Mouse (Mus musculus): Measurements from ENCODE around the gene Ltf. TPM values are rescaled to one million over a fixed set of nuclear protein-coding genes. Genes with fewer than 3 reads are reported as not detected.

Gene Ltf
- 3.2 TPM for polyA plus RNA-seq (2015; fragmentation: Illumina TruSeq; extraction: RNeasy Lipid Tissue Mini Kit (QIAGEN cat#74804); ENCODE audit: low read depth, low replicate concordance)

DNA sequence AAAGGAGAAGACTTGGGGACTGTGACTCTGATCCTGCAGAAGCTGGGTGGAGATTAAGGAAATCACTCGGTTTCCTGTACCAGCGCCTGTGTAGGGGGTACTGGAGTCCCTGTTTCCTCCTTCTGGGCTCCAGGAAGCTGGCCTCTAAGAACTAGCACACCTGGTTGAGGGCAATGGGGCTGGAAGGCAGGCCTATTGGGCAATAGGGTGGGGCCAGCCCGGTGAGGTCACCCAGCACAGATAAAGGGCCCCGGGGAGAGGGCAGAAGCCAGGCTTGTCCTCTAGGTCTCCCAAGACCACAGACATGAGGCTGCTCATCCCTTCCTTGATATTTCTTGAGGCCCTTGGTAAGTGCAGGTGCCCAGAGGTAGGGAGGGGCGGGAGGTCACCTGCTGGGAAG is at the start of gene Ltf:
TSS of gene Ltf (plus strand) at position 250 of the 400 bp plus-strand sequence.

DNA sequence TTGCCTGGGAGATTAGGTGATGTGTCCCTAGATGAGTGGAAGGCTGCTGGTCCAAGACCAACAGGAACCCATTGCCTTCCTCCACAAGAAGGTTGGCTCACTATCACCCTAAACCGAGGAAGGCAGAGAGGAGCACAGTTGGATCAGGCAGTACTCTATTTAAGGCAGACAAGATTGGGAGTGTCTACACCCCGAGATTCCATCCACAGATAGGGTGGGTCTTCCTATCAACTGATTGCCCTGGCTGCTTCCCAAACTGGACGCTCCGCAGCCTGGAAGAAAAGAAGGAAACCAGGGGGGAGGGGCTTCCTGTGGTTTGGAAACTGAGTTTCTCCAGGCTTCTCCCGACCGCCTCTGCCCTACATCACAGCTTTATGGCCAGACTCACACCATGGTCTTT is 28.9 kb upstream of the Ltf start, which contains the start of gene Rtp3:
TSS of gene Rtp3 (minus strand) at position 380 of the 400 bp plus-strand sequence.

DNA sequence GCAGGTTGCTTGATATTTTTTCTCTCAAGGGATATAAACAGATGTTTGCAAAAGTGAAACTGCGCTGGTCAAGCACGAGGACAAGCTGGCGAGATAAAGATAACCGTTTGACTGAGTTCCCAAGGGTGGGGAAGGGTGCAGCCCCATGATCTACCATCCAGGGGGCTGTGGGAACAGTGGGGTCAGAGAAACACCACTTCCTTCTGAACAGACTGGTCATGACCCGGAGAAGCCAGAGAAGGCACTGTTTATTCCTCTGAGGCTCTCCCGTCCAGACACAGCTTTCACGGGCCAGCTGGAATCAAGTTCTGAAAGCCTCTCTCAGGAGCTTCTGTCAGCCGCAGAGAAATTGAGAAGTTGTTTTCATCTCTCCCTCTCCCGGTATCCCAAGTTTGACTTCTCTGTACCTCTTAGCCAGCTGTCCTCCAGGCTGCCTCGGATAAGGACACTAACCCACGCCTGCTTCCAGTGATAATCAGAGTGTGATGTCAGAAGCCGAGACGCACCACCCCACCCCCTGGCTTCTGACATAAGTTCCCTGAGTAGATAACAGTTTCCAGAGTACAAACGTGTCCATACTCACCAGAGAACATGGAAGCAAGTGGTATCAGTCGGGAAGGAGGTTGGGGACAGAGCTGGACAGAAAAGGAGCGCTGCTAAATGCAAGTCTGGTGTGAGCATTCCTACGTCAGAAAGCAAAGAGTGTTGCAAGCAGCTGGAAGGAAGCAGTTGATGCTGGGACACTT is 37.9 kb downstream of the Ltf start, which contains the start of gene Ccrl2:
TSS of gene Ccrl2 (minus strand) at position 722 of the 746 bp plus-strand sequence.

Other genes with a start within 250 kb of the Ltf start
- gene Prss42, start 221.1 kb upstream of the Ltf start, polyA plus RNA-seq (2015; fragmentation: Illumina TruSeq; extraction: RNeasy Lipid Tissue Mini Kit (QIAGEN cat#74804); ENCODE audit: low read depth, low replicate concordance): not detected
- gene Prss44, start 205.3 kb upstream of the Ltf start, polyA plus RNA-seq (2015; fragmentation: Illumina TruSeq; extraction: RNeasy Lipid Tissue Mini Kit (QIAGEN cat#74804); ENCODE audit: low read depth, low replicate concordance): not detected
- 0.37 TPM for gene Prss43, start 192.6 kb upstream of the Ltf start, polyA plus RNA-seq (2015; fragmentation: Illumina TruSeq; extraction: RNeasy Lipid Tissue Mini Kit (QIAGEN cat#74804); ENCODE audit: low read depth, low replicate concordance)
- 0.79 TPM for gene Prss45, start 184.7 kb upstream of the Ltf start, polyA plus RNA-seq (2015; fragmentation: Illumina TruSeq; extraction: RNeasy Lipid Tissue Mini Kit (QIAGEN cat#74804); ENCODE audit: low read depth, low replicate concordance)
- not detected for gene Prss46, start 174.8 kb upstream of the Ltf start, polyA plus RNA-seq (2015; fragmentation: Illumina TruSeq; extraction: RNeasy Lipid Tissue Mini Kit (QIAGEN cat#74804); ENCODE audit: low read depth, low replicate concordance)
- 0.62 TPM for gene Prss50, start 161.3 kb upstream of the Ltf start, polyA plus RNA-seq (2015; fragmentation: Illumina TruSeq; extraction: RNeasy Lipid Tissue Mini Kit (QIAGEN cat#74804); ENCODE audit: low read depth, low replicate concordance)
- gene Als2cl, start 139.4 kb upstream of the Ltf start, polyA plus RNA-seq (2015; fragmentation: Illumina TruSeq; extraction: RNeasy Lipid Tissue Mini Kit (QIAGEN cat#74804); ENCODE audit: low read depth, low replicate concordance): 7.3 TPM
- gene Tmie, start 139.2 kb upstream of the Ltf start, polyA plus RNA-seq (2015; fragmentation: Illumina TruSeq; extraction: RNeasy Lipid Tissue Mini Kit (QIAGEN cat#74804); ENCODE audit: low read depth, low replicate concordance): 5.3 TPM
- gene Fam240a, start 102.4 kb upstream of the Ltf start, polyA plus RNA-seq (2015; fragmentation: Illumina TruSeq; extraction: RNeasy Lipid Tissue Mini Kit (QIAGEN cat#74804); ENCODE audit: low read depth, low replicate concordance): not detected
- gene Tdgf1, start 73.1 kb upstream of the Ltf start, polyA plus RNA-seq (2015; fragmentation: Illumina TruSeq; extraction: RNeasy Lipid Tissue Mini Kit (QIAGEN cat#74804); ENCODE audit: low read depth, low replicate concordance): 0.98 TPM
- gene Lrrc2, start 67.7 kb upstream of the Ltf start, polyA plus RNA-seq (2015; fragmentation: Illumina TruSeq; extraction: RNeasy Lipid Tissue Mini Kit (QIAGEN cat#74804); ENCODE audit: low read depth, low replicate concordance): 2.5 TPM
- gene Rtp3, start 28.7 kb upstream of the Ltf start, polyA plus RNA-seq (2015; fragmentation: Illumina TruSeq; extraction: RNeasy Lipid Tissue Mini Kit (QIAGEN cat#74804); ENCODE audit: low read depth, low replicate concordance): 0.24 TPM
- 2.9 TPM for gene Ccrl2, start 38.2 kb downstream of the Ltf start, polyA plus RNA-seq (2015; fragmentation: Illumina TruSeq; extraction: RNeasy Lipid Tissue Mini Kit (QIAGEN cat#74804); ENCODE audit: low read depth, low replicate concordance)
- gene Lrrfip2, start 98.3 kb downstream of the Ltf start, polyA plus RNA-seq (2015; fragmentation: Illumina TruSeq; extraction: RNeasy Lipid Tissue Mini Kit (QIAGEN cat#74804); ENCODE audit: low read depth, low replicate concordance): 34.5 TPM